ENCODE assay signal across 8 mouse cellular contexts in genomic region chr2:91182405-91183147, GRCm38 (mm10). TPM values are rescaled to one million over a fixed set of nuclear protein-coding genes. Genes with fewer than 3 reads are reported as not detected.
DNase-seq lines count a peak whose midpoint lies in the region; ATAC-seq and TF ChIP-seq lines count a peak whose summit lies in the region.

No protein-coding gene starts in this region.

- no peak for TF ChIP-seq CTCF in gastrocnemius, adult 2 months (IDR thresholded peaks at IDR 0.05)

- H3K4me3 ChIP-seq in gastrocnemius, adult 2 months = peak overlapping the region; percentile 90
- H3K4me3 ChIP-seq in intestine, embryonic 16.5 days (ENCODE audit: low read length) = peak overlapping the region; percentile 93
- H3K4me3 ChIP-seq in limb, embryonic 14.5 days (replicated peaks; ENCODE audit: low read length) = peak overlapping the region; percentile 88
- peak overlapping the region; percentile 87 for H3K4me3 ChIP-seq in midbrain, embryonic 14.5 days (replicated peaks; ENCODE audit: low read depth, low read length)

- H3K9ac ChIP-seq in intestine, embryonic 16.5 days (ENCODE audit: low read depth, low read length) = peak overlapping the region; percentile 78
- peak overlapping the region; percentile 58 for H3K9ac ChIP-seq in limb, embryonic 14.5 days (ENCODE audit: low read depth, low read length, severe bottlenecking)
- H3K9ac ChIP-seq in midbrain, embryonic 14.5 days (replicated peaks; ENCODE audit: low read length) = peak overlapping the region; percentile 84

- no peaks in the 10 kb centered on the region for H3K27me3 ChIP-seq in intestine, embryonic 16.5 days (replicated peaks; ENCODE audit: control insufficient read depth, insufficient read depth, low read length)
- H3K27me3 ChIP-seq in limb, embryonic 14.5 days (ENCODE audit: control insufficient read depth, insufficient read depth, low read length) = no peaks in the 10 kb centered on the region
- H3K27me3 ChIP-seq in midbrain, embryonic 14.5 days (ENCODE audit: control insufficient read depth, insufficient read depth, low read length) = no peaks in the 10 kb centered on the region

- intact Hi-C loops in gastrocnemius, adult 2 months (cut with DNase I) = no loop called here

- peak; percentile 92 for ATAC-seq in cerebellum, adult (ENCODE audit: insufficient number of reproducible peaks, low FRiP score, low TSS enrichment)
- peak; percentile 97 for ATAC-seq in intestine, embryonic 16.5 days
- peak; percentile 94 for ATAC-seq in limb, embryonic 14.5 days (ENCODE audit: low FRiP score, low read depth)
- peak; percentile 95 for ATAC-seq in midbrain, embryonic 14.5 days (ENCODE audit: low FRiP score, low TSS enrichment)

- H3K9me3 ChIP-seq in intestine, embryonic 16.5 days (ENCODE audit: control insufficient read depth, low read length) = no peaks in the 10 kb centered on the region
- no peaks in the 10 kb centered on the region for H3K9me3 ChIP-seq in limb, embryonic 14.5 days (ENCODE audit: control insufficient read depth, low read length)
- H3K9me3 ChIP-seq in midbrain, embryonic 14.5 days (ENCODE audit: control insufficient read depth, low read length) = no peaks in the 10 kb centered on the region

- peak overlapping the region; percentile 76 for H3K27ac ChIP-seq in gastrocnemius, adult 2 months
- peak overlapping the region; percentile 64 for H3K27ac ChIP-seq in intestine, embryonic 16.5 days (ENCODE audit: low read length)
- peak overlapping the region; percentile 81 for H3K27ac ChIP-seq in limb, embryonic 14.5 days (replicated peaks; ENCODE audit: low read depth, low read length)
- H3K27ac ChIP-seq in midbrain, embryonic 14.5 days (replicated peaks; ENCODE audit: low read depth, low read length) = peak overlapping the region; percentile 93

- WGBS in intestine, embryonic 16.5 days = under 1% methylated on average over 81 of the region's 81 CpGs
- under 1% methylated on average over 45 of the region's 81 CpGs for WGBS in limb, embryonic 14.5 days
- under 1% methylated on average over 77 of the region's 81 CpGs for WGBS in midbrain, embryonic 14.5 days

- peaks cover 4% of the 10 kb centered on the region; the same call in 1 of the 2 replicates for H3K36me3 ChIP-seq in intestine, embryonic 16.5 days (ENCODE audit: control insufficient read depth, insufficient read depth, low read length)
- no peaks in the 10 kb centered on the region for H3K36me3 ChIP-seq in limb, embryonic 14.5 days (ENCODE audit: control insufficient read depth, insufficient read depth, low read length)
- H3K36me3 ChIP-seq in midbrain, embryonic 14.5 days (ENCODE audit: control insufficient read depth, insufficient read depth, low read length) = peaks cover 14% of the 10 kb centered on the region

- H3K4me1 ChIP-seq in intestine, embryonic 16.5 days (ENCODE audit: control insufficient read depth, insufficient read depth, low read length) = peaks cover 4% of the 10 kb centered on the region
- peaks cover 13% of the 10 kb centered on the region for H3K4me1 ChIP-seq in limb, embryonic 14.5 days (ENCODE audit: control insufficient read depth, insufficient read depth, low read length)
- peaks cover 23% of the 10 kb centered on the region for H3K4me1 ChIP-seq in midbrain, embryonic 14.5 days (ENCODE audit: control insufficient read depth, insufficient read depth, low read length)

- DNase-seq in cerebellum, adult 9-10 months = no peak
- peak; percentile 73 to 85 for DNase-seq in cerebellum, postnatal 4 days (ENCODE audit: low spot score in 2 of 2)
- peak; percentile 71 for DNase-seq in gastrocnemius, adult 2 months
- peak; percentile 81 for DNase-seq in limb, embryonic 14.5 days (ENCODE audit: low spot score)
- DNase-seq in midbrain, embryonic 14.5 days = peak; percentile 94
- peak; percentile 63 to 70 for DNase-seq in spleen, postnatal 14 days (ENCODE audit: low spot score in 2 of 2)

- peak overlapping the region; percentile 83 for H3K4me2 ChIP-seq in intestine, embryonic 16.5 days (ENCODE audit: low read depth, low read length)
- H3K4me2 ChIP-seq in limb, embryonic 14.5 days (replicated peaks; ENCODE audit: low read depth, low read length, severe bottlenecking) = peak overlapping the region; percentile 69
- peak overlapping the region; percentile 74 for H3K4me2 ChIP-seq in midbrain, embryonic 14.5 days (ENCODE audit: low read length)

- TF ChIP-seq POLR2A in limb, embryonic 14.5 days (IDR thresholded peaks at IDR 0.05; ENCODE audit: borderline replicate concordance, extremely low read depth, insufficient read depth, insufficient read length) = no peak

RNA-seq across cellular contexts. Expression of gene Madd, which starts 1.1 kb away (rescaled TPM):
- total RNA-seq in gastrocnemius, adult 2 months (2021) = 1 to 10 TPM; 2.9 to 4.0 TPM
- polyA plus RNA-seq in intestine, embryonic 16.5 days (2015; fragmentation: Nextera tagmentation; extraction: Ambion mirVana) = 8.5 and 8.9 TPM in 2 replicates
- 17.8 and 18.1 TPM in 2 replicates for polyA plus RNA-seq in limb, embryonic 14.5 days (2012; rRNA removed)
- polyA plus RNA-seq in limb, embryonic 14.5 days (2014; fragmentation: Nextera tagmentation; extraction: Ambion mirVana) = 8.6 and 9.8 TPM in 2 replicates
- polyA plus RNA-seq in midbrain, embryonic 14.5 days (2014; fragmentation: Nextera tagmentation; extraction: Ambion mirVana) = 43.3 and 56.3 TPM in 2 replicates

RNA-seq across cellular contexts. Expression of gene Nr1h3, which starts 20.1 kb away (rescaled TPM):
- total RNA-seq in gastrocnemius, adult 2 months (2021) = 10 to 100 TPM; 26.8 to 26.9 TPM
- polyA plus RNA-seq in intestine, embryonic 16.5 days (2015; fragmentation: Nextera tagmentation; extraction: Ambion mirVana) = 21.8 and 24.2 TPM in 2 replicates
- polyA plus RNA-seq in limb, embryonic 14.5 days (2012; rRNA removed) = 3.4 and 5.0 TPM in 2 replicates
- 1.5 and 2.8 TPM in 2 replicates for polyA plus RNA-seq in limb, embryonic 14.5 days (2014; fragmentation: Nextera tagmentation; extraction: Ambion mirVana)
- 0.90 and 2.6 TPM in 2 replicates for polyA plus RNA-seq in midbrain, embryonic 14.5 days (2014; fragmentation: Nextera tagmentation; extraction: Ambion mirVana)

RNA-seq across cellular contexts. Expression of gene Acp2, which starts 20.1 kb away (rescaled TPM):
- total RNA-seq in gastrocnemius, adult 2 months (2021) = 10 to 100 TPM; 12.5 to 13.6 TPM
- polyA plus RNA-seq in intestine, embryonic 16.5 days (2015; fragmentation: Nextera tagmentation; extraction: Ambion mirVana) = 20.4 and 22.9 TPM in 2 replicates
- polyA plus RNA-seq in limb, embryonic 14.5 days (2012; rRNA removed) = 29.9 and 37.1 TPM in 2 replicates
- polyA plus RNA-seq in limb, embryonic 14.5 days (2014; fragmentation: Nextera tagmentation; extraction: Ambion mirVana) = 31.6 and 34.2 TPM in 2 replicates
- polyA plus RNA-seq in midbrain, embryonic 14.5 days (2014; fragmentation: Nextera tagmentation; extraction: Ambion mirVana) = 33.1 and 50.8 TPM in 2 replicates

RNA-seq across cellular contexts. Expression of gene Ddb2, which starts 54.2 kb away (rescaled TPM):
- total RNA-seq in gastrocnemius, adult 2 months (2021) = 1 to 10 TPM; 2.6 to 2.8 TPM
- 14.4 and 15.2 TPM in 2 replicates for polyA plus RNA-seq in intestine, embryonic 16.5 days (2015; fragmentation: Nextera tagmentation; extraction: Ambion mirVana)
- polyA plus RNA-seq in limb, embryonic 14.5 days (2012; rRNA removed) = 52.8 and 56.4 TPM in 2 replicates
- polyA plus RNA-seq in limb, embryonic 14.5 days (2014; fragmentation: Nextera tagmentation; extraction: Ambion mirVana) = 14.8 and 22.0 TPM in 2 replicates
- polyA plus RNA-seq in midbrain, embryonic 14.5 days (2014; fragmentation: Nextera tagmentation; extraction: Ambion mirVana) = 10.6 and 14.6 TPM in 2 replicates
